Mouse (Mus musculus): ENCODE data around the gene Zfp830.

The Zfp830 gene

DNA sequence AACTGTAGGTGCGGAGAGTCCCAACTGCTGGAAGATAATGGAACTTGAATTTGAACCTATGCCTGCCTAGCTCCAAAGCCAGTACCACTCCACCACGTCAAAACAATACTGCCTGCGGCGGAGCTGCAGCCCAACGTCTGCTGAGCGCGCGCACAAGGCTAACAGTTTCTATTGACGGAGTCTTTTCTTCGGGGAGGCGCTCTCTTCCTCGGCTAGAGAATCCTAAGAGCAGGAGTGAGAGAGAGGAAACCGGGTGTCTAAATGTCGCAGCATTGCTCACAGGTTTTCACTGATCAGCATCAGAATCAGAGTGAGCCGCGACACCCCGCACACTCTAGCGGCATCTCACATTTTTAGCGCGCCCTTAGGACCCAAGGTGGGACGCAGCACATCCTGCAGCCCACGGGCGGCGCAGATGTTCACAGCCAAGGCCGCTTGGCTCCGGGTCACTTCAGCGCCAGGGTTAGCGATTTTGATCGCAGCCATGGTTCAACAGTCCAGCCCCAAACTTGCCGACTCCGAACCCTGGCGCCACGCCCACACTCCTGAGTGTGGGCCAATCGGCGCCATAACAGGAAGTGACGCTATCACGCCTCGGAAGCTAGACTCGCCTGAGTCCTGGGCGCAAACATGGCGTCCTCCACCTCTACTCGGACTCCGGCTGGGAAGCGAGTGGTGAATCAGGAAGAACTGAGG lies at the start of gene Zfp830, which contains the start of gene Cct6b:
Gene Zfp830, plus strand, starts transcription at position 604 of the 696 bp plus-strand sequence.
Gene Cct6b, minus strand, starts transcription at position 580 of the 696 bp plus-strand sequence.
- peak; percentile 92 for DNase-seq (ENCODE audit: low read depth, low spot score)

DNA sequence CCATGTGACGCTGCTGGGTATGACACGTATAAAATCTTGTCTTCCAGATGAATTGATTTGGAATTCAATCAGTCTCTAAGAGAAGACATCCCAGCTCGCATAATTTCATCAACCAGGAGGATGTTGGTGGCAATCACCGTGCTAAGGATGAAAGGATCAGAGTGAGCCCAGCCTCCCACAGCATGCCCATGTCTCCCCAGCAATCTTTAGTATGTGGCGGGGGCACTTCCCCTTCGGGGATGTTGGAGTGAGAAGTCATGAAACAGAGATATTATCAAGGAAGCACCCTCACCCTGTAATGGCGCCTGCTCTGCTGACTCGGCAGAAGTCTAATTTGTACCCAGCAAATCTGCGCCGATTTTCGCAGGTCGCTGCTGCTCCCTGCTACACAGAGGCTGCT lies 44.9 kb upstream of the Zfp830 start:
- no peak for DNase-seq (ENCODE audit: low read depth, low spot score)

DNA sequence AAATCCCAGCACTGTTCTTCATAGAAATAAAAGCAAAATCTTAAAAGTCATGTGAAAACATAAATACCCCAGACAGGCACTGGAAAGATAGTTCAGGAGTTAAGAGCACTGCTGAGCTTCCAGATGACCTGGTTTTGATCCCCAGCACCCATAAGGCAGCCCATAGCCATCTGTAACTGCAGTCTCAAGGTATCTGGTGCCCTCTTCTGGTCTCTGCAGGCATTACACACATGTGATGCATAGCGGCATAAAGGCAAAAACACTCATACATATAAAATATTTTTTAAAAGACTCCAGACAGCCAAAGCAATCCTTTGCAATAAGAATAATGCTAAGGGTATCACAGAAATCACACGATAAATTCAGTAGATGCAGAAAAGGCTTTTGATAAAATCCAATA lies 37.3 kb upstream of the Zfp830 start:
- DNase-seq (ENCODE audit: low read depth, low spot score) = no peak

DNA sequence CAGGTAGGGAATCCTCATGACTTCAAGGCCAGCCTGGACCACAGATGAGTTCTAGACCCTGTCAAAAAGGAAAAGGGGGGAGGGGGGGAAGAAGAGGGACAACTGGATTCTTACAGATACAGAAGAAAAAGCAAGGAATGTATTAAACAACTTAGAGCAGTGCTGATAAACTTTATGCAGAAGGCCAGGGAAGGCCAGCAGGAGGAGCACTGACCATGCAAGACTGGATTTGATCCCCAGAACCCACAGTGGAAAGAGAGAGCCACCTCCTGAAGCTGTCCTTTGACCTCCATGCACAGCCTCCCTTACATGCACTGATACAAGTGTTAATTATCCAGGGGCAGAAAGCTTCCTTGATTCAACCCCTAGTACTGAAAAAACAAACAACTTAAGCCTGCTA lies 29.9 kb upstream of the Zfp830 start:
- no peak for DNase-seq (ENCODE audit: low read depth, low spot score)

DNA sequence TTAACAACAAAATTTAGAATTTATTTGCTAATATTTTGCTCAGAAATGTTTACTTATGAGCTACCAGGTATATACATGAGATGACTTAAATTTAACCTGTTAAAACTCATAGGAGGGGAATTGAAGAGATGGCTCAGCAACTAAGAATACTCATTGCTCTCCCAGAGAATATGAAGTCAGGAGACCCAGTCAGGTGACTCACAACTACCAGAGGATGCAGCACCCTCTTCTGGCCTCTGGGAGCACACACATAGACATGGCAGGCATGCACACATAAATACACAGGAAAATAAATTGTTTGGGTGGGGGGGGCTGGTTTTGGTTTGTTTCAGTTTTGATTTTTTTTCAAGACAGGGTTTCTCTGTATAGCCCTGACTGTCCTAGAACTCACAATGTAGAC lies 25.1 kb upstream of the Zfp830 start:
- no peak for DNase-seq (ENCODE audit: low read depth, low spot score)

DNA sequence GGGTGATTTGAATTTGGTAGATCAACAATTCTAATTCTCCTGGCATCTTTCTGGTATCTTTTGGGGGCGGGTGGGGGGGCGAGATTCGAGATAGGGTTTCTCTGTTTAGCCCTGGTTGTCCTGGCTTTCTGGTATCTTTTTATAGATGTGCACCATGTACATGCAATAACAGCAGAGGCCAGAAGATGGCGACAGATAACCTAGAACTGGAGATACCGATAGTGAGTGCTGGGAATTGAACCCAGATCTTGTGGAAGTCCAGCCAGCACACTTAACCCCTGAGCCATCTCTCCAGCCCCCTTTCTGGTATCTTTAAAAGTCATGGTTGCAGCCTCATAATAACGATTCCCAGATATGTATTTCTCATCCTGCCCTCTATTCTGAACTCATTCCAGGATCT lies 18.0 kb upstream of the Zfp830 start:
- peak; percentile 14 for DNase-seq (ENCODE audit: low read depth, low spot score)

DNA sequence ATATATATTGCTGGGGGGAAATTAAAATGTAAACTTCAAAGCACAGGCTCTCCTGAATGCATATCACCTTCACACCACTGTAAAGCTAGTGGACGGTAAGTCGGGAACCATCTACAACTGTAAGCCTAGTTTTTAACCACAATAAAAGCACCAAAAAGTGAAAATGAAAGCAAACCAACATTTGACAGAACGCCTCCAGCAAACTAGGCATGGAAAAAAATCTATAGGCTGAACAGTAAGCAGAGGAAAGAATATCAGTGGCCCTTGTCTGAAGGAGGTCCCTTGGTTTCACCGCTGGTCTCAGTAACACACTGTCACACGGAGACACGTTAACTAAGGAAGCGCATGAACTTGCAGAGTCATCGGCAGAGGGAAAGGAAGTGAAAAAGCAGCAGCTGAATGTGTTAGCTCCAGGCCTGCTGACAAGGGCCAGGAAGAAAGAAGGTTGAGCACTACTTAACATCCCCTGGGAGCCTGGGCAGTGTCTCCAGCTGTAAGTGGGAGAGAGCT lies 17.2 kb upstream of the Zfp830 start:
- no peak for DNase-seq (ENCODE audit: low read depth, low spot score)

DNA sequence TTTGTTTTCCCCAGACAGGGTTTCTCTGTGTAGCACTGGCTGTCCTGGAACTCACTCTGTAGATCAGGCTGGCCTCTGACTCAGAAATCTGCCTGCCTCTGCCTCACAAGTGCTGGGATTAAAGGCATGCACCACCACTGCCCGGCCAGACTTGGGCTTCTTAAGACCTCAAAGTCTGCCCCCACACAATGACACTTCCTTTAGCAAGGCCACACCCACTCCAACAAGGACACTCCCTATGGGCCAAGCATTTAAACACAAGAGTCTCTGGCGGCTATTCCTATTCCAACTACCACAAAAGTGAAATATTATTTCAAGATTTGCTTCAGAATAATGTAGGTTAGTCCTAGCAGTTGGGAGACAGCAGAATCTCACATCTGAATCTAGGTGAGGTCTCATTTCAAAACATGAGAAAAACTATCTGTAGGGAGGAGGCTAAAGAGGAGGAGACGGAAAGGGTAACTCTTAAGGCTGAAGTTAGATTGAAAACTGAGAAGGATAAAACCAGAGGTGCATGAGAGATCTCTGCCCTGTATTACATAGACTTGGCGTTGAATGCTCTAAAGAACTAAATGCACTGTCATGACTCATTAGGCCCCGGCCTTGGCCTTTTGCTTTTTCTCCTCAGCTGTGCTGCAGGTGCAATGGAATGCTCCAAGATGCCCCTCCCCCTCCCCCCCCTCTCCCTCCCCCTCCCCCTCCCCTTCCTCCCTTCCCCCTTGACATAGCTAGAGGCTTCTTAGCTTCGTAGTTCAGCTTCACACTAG lies 11.6 kb upstream of the Zfp830 start:
- DNase-seq (ENCODE audit: low read depth, low spot score) = no peak

DNA sequence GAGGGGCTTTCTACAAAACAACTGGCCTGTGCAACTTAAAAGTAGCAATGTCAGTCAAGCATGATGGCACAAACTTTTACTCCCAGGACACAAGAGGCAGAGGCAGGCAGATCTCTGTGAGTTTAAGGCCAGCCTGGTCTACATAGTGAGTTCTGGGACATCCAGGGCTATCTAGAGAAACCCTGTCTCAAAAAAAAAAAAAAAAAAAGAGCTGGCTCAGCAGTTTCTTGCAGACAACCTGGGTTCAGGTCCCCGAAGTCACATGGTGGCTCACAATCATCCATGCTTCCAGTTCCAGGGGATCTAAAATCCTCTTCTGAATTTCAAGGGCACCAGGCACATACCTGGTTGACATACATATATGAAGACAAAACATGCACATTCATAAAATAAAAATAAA lies 8.2 kb upstream of the Zfp830 start:
- DNase-seq (ENCODE audit: low read depth, low spot score) = no peak

DNA sequence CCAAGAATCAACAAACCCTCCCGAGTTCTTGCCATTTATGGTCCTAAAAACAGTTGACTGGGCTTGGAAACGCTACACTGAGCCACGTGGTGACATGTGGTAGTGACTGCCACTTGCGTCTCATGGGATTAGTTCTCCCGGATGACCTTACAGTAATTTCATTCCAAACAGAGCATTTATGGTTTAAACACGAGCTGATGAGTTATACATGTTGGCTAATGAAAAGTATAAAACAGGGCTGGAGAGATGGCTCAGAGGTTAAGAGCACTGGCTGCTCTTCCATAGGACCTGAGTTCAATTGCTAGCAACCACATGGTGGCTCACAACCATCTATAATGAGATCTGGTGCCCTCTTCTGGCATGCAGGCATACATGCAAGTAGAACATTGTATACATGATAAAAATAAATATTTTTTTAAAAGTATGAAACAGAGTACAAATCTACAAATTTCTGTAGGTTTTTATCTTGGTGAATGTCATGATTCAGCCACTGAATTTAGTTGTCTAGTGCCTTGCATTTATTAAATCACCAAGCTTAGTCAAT lies 1.8 kb upstream of the Zfp830 start:
- no peak for DNase-seq (ENCODE audit: low read depth, low spot score)

DNA sequence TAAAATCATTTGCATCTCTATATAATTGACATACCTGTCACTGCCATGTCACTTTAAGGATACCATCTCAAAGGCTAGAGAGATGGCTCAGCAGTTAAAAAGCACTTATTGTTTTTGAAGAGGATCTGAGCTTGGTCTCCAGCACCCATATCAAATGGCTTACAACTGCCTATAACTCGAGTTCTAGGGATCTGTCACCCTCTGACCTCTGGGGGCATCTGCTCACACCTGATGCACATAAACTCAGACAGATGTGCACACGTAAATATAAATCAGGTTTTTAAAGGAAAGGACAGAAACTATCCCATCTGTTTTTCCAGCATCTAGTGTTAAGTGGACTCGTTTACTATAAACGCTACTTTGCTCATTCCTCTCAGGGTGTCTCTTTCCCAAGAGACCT lies 884 bp upstream of the Zfp830 start:
- DNase-seq (ENCODE audit: low read depth, low spot score) = no peak

DNA sequence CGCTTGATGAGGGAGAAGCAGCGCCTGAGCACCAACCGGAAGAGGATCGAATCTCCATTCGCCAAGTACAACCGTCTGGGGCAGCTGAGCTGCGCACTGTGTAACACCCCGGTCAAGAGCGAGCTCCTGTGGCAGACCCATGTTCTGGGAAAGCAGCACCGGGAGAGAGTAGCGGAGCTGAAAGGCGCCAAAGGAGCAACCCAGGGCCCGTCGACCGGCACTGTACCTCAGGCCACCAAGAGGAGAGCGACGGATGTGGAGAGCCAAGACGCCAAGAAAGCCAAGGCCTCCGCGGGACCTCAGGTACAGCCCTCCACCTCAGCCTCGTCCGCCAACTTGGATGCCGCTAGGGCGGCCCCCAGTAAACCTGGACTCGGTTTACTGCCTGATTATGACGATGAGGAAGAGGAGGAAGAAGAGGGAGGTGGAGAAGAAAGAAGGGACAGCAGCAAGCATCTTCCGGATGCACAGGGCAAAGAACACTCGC lies 336 bp downstream of the Zfp830 start:
- peak; percentile 8 for DNase-seq (ENCODE audit: low read depth, low spot score)

DNA sequence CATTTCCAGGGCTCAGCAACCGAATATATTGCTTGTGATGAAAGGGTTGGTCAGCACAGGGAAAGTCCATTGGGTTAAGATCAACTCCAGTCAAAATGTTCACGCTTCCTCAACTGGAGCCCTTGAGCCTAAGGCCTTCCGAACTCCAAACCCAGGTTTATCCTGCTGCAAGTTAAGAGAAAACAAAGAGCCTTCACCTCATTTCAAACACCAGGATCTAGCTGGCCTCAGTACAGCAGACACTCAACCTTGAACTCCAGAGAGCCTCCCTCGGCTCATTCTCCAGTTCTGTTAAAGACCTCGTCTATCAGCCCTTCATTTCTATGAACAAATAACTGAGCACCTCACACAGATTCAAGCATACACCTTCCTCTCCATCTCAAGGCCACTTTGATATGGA lies 16.0 kb downstream of the Zfp830 start:
- DNase-seq (ENCODE audit: low read depth, low spot score) = no peak

DNA sequence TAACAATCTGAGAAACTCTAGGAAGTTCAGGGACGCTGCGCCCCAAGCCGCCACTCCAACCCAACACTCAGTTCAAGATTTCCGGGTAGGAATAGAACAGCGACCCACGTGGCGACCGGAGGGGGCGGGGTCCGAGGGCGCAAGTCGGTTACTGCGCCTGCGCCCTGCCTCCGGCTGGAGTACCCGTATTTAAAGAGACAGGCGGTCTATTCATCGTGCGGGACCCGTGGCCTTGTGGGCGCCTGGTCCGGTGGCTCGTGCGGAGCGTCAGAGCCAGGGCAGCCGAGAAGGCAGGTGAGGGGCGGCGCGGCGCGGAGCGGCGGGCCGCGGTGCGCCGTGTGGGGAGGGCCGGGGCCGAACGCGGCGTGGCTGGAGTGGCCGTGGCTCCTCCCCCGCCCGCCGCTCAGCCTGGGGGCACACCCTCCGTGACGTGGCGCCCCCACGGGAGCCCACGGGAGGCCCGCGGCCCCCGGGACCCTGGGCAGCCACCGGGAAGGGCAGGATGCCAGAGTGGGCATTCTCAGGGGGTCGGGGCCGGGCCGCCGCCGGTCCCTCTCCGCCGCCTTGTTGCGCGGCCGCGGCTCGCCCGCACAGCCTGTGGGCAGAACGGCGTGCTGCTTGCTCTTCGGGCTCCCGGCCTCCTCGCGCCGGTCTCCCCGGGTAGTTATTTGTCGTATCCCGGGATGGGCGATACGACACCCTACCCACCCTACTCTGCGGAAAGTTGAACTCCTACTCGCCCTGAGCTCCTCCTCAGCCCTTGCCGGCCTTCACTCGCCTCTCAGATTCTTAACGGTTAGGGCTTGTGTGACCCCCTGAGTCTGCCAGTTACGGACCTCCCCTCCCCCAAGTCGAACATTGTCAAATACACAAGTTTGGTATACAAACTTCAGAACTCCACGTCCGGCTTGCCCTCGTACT lies 17.1 kb downstream of the Zfp830 start, which contains the start of gene Lig3:
Gene Lig3, plus strand, starts transcription at position 126 of the 921 bp plus-strand sequence.
- DNase-seq (ENCODE audit: low read depth, low spot score) = peak; percentile 87

DNA sequence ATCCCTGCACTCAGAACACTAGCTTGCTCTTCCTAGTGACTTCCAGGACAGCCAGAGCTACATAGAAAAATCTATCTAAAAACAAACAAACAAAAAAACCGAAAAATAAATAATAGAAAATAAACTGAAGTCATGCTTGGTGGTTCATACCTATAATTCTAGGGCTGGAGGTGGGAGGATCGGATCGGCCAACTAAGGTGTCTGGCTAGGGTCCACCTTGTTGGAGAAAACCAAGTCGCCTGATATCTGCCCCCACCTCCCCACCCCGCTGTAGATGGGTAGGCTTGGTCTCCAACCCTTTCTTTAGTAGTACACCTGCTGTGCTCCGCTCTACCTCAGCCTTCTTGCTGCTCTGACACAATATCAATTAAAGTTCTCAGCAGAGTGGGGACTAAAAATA lies 18.1 kb downstream of the Zfp830 start:
- no peak for DNase-seq (ENCODE audit: low read depth, low spot score)

DNA sequence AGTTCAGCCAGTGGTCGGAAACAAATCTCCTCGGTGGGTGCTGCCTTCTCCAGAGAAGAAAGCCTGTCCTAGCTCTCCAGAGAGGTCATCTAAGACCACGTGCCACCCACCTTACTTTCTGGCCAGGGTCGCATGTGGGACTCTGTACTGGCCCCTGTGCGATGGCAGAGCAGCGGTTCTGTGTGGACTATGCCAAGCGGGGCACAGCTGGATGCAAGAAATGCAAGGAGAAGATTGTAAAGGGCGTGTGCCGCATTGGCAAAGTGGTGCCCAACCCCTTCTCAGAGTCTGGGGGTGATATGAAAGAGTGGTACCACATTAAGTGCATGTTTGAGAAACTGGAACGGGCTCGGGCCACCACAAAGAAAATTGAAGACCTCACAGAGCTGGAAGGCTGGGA lies 19.3 kb downstream of the Zfp830 start:
- DNase-seq (ENCODE audit: low read depth, low spot score) = no peak

DNA sequence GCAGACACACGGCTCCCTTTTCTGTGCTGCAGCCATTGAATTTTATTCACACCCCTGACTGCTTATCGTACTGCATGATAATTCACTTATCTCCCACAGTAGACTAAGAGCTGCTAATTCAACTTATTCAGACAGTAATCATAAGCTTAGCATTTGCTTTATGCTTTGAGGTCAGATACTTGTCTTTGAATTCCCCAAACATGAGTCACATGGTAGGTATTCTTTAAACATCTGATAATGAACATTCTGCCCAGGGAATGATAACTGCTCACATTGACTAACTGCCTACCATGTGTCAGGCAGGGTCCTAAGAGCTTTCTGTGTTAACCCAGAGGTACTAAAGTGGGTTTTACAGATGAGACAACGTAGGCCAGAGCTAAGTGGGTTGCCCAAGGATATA lies 42.5 kb downstream of the Zfp830 start:
- no peak for DNase-seq (ENCODE audit: low read depth, low spot score)

DNA sequence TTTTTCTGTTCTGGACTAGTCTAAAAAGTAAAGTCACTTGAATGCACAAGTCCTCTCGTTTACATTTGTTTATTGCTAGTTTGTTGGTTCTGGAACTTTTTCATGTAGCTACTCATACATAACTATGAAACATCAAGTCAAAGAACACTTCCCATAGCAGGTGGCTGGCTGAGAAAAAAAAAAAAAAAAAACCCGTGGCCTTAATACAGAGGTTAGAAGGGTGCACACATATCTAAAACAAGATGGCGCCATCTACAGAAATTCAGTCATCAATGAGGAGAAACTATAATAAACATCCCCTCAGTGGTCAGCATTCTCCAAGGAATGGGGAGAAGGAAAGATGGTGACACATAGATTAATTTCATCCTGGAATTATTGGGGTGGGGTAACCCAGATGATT lies 43.2 kb downstream of the Zfp830 start:
- DNase-seq (ENCODE audit: low read depth, low spot score) = no peak

DNA sequence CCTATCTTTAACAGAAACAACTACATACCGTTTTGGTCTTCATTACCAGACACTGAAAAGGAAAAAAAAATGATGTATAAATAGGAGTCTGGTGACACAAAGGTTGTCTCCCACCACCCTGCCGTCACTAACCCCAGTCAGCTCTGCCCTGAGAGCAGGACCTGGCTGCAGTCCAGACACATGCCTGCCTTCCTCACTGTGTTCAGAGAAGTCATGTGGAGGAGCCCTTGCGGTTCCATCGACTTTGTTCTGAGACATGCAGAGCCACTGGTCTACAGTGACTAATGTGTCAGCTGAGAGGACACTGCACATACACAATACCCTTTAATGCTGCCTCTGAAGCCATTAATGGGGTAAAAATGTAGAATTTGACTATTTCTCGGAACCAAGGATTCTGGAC lies 44.3 kb downstream of the Zfp830 start:
- DNase-seq (ENCODE audit: low read depth, low spot score) = no peak
